In genomic region chr6:30920834-30921675, GRCm38 (mm10) we compare ENCODE assay signal across 8 mouse cellular contexts. TPM values are rescaled to one million over a fixed set of nuclear protein-coding genes. Genes with fewer than 3 reads are reported as not detected.
A peak's percentile ranks its signal among the peaks of the same experiment; 100 is the strongest.
DNase-seq lines count a peak whose midpoint lies in the region; ATAC-seq lines count a peak whose summit lies in the region.

No protein-coding gene starts in this region.

- peak; percentile 90 for ATAC-seq in forebrain, embryonic 16.5 days
- ATAC-seq in hindbrain, embryonic 11.5 days (ENCODE audit: low FRiP score) = no peak
- ATAC-seq in neural tube, embryonic 15.5 days (ENCODE audit: low FRiP score) = no peak
- no peak for ATAC-seq in megakaryocyte progenitor cell, adult 5-6 weeks (replicated peaks; ENCODE audit: poor library complexity)

- H3K9ac ChIP-seq in forebrain, embryonic 16.5 days (replicated peaks; ENCODE audit: low read depth, low read length) = peak overlapping the region; percentile 7
- peak overlapping the region; percentile 43; the same call in 1 of the 2 replicates for H3K9ac ChIP-seq in hindbrain, embryonic 11.5 days (ENCODE audit: low read depth, low read length)
- H3K9ac ChIP-seq in neural tube, embryonic 15.5 days (replicated peaks) = no peak overlapping the region

- H3K36me3 ChIP-seq in forebrain, embryonic 16.5 days (ENCODE audit: control insufficient read depth, insufficient read depth) = no peaks in the 10 kb centered on the region
- H3K36me3 ChIP-seq in hindbrain, embryonic 11.5 days (ENCODE audit: control insufficient read depth, insufficient read depth, low read length) = no peaks in the 10 kb centered on the region
- no peaks in the 10 kb centered on the region for H3K36me3 ChIP-seq in neural tube, embryonic 15.5 days

- DNase-seq in spleen, adult 18-20 months = peak; percentile 19 to 45
- no peak for DNase-seq in spleen, postnatal 4 days (ENCODE audit: low spot score in 2 of 2)
- peak; percentile 38 for DNase-seq in hindbrain, embryonic 11.5 days (ENCODE audit: low spot score)
- peak; percentile 35 to 52 for DNase-seq in layer of hippocampus, postnatal 14 days (ENCODE audit: low spot score in 2 of 2)
- DNase-seq in thymus, postnatal 36 days = no peak

- peak overlapping the region; percentile 10 for H3K4me3 ChIP-seq in forebrain, embryonic 16.5 days (replicated peaks; ENCODE audit: low read length)
- H3K4me3 ChIP-seq in hindbrain, embryonic 11.5 days (ENCODE audit: low read depth, low read length) = 0 out of 2 replicates have a peak overlapping the region, but pooled peaks have one; percentile 8
- H3K4me3 ChIP-seq in neural tube, embryonic 15.5 days (replicated peaks) = peak overlapping the region; percentile 21

- 22% methylated on average over 21 of the region's 21 CpGs for WGBS in forebrain, embryonic 16.5 days
- 58% methylated on average over 21 of the region's 21 CpGs for WGBS in hindbrain, embryonic 11.5 days
- WGBS in neural tube, embryonic 15.5 days = 54% methylated on average over 21 of the region's 21 CpGs

- peak overlapping the region; percentile 29 for H3K4me2 ChIP-seq in forebrain, embryonic 16.5 days (ENCODE audit: low read length)
- H3K4me2 ChIP-seq in hindbrain, embryonic 11.5 days (replicated peaks; ENCODE audit: low read depth, low read length) = peak overlapping the region; percentile 20; the same call in 1 of the 2 replicates
- H3K4me2 ChIP-seq in neural tube, embryonic 15.5 days = peak overlapping the region; percentile 47

- peak overlapping the region; percentile 17 for H3K27ac ChIP-seq in forebrain, embryonic 16.5 days (ENCODE audit: low read length)
- H3K27ac ChIP-seq in hindbrain, embryonic 11.5 days (ENCODE audit: low read depth, low read length) = no peak overlapping the region
- no peak overlapping the region for H3K27ac ChIP-seq in neural tube, embryonic 15.5 days (replicated peaks)

- no peaks in the 10 kb centered on the region for H3K27me3 ChIP-seq in forebrain, embryonic 16.5 days (replicated peaks; ENCODE audit: control insufficient read depth, insufficient read depth, low read length)
- 0 out of 2 replicates have a peak, but pooled peaks cover 2% of the 10 kb centered on the region for H3K27me3 ChIP-seq in hindbrain, embryonic 11.5 days (ENCODE audit: control insufficient read depth, insufficient read depth, low read length)
- H3K27me3 ChIP-seq in neural tube, embryonic 15.5 days (replicated peaks) = no peaks in the 10 kb centered on the region

- H3K9me3 ChIP-seq in forebrain, embryonic 16.5 days (ENCODE audit: control insufficient read depth, low read length) = no peaks in the 10 kb centered on the region
- H3K9me3 ChIP-seq in hindbrain, embryonic 11.5 days (ENCODE audit: control insufficient read depth, low read length) = no peaks in the 10 kb centered on the region
- H3K9me3 ChIP-seq in neural tube, embryonic 15.5 days (replicated peaks) = no peaks in the 10 kb centered on the region

- H3K4me1 ChIP-seq in forebrain, embryonic 16.5 days (replicated peaks; ENCODE audit: control insufficient read depth, insufficient read depth, low read length) = peaks cover 3% of the 10 kb centered on the region; the same call in 1 of the 2 replicates
- no peaks in the 10 kb centered on the region for H3K4me1 ChIP-seq in hindbrain, embryonic 11.5 days (replicated peaks; ENCODE audit: control insufficient read depth, insufficient read depth, low read length)
- 0 out of 2 replicates have a peak, but pooled peaks cover 6% of the 10 kb centered on the region for H3K4me1 ChIP-seq in neural tube, embryonic 15.5 days

RNA-seq across cellular contexts. Expression of gene Tsga13, which starts 5.7 kb away (rescaled TPM):
- polyA plus RNA-seq in forebrain, embryonic 16.5 days (2015; fragmentation: Nextera tagmentation; extraction: Ambion mirVana) = 0.19 and 0.31 TPM in 2 replicates
- 0.27 TPM in 1 of 2 replicates, not detected in the other for polyA plus RNA-seq in hindbrain, embryonic 11.5 days (2014; fragmentation: Nextera tagmentation; extraction: Ambion mirVana)
- under 1 TPM in 1 of 2 experiments, not detected in 1; 0.58 TPM for total RNA-seq in layer of hippocampus, postnatal 14 days (2021)
- 0.54 TPM in 1 of 2 replicates, not detected in the other for polyA plus RNA-seq in neural tube, embryonic 15.5 days (2015; fragmentation: Nextera tagmentation; extraction: Ambion mirVana)
- 0.42 TPM in 1 of 2 replicates, not detected in the other for total RNA-seq in megakaryocyte progenitor cell, adult 5-6 weeks (2015)
- not detected in 2 replicates for total RNA-seq in megakaryocyte progenitor cell, adult 5-6 weeks (2017)

RNA-seq across cellular contexts. Expression of gene Copg2, which starts 24.5 kb away (rescaled TPM):
- polyA plus RNA-seq in forebrain, embryonic 16.5 days (2015; fragmentation: Nextera tagmentation; extraction: Ambion mirVana) = 27.0 and 31.1 TPM in 2 replicates
- polyA plus RNA-seq in hindbrain, embryonic 11.5 days (2014; fragmentation: Nextera tagmentation; extraction: Ambion mirVana) = 40.9 and 45.3 TPM in 2 replicates
- 10 to 100 TPM; 61.6 to 68.4 TPM for total RNA-seq in layer of hippocampus, postnatal 14 days (2021)
- polyA plus RNA-seq in neural tube, embryonic 15.5 days (2015; fragmentation: Nextera tagmentation; extraction: Ambion mirVana) = 27.4 and 31.2 TPM in 2 replicates
- total RNA-seq in megakaryocyte progenitor cell, adult 5-6 weeks (2015) = 20.3 and 30.3 TPM in 2 replicates
- 43.0 and 43.3 TPM in 2 replicates for total RNA-seq in megakaryocyte progenitor cell, adult 5-6 weeks (2017)

RNA-seq across cellular contexts. Expression of gene Klf14, which starts 37.8 kb away (rescaled TPM):
- 0.17 and 0.33 TPM in 2 replicates for polyA plus RNA-seq in forebrain, embryonic 16.5 days (2015; fragmentation: Nextera tagmentation; extraction: Ambion mirVana)
- 0.45 and 0.63 TPM in 2 replicates for polyA plus RNA-seq in hindbrain, embryonic 11.5 days (2014; fragmentation: Nextera tagmentation; extraction: Ambion mirVana)
- total RNA-seq in layer of hippocampus, postnatal 14 days (2021) = under 1 TPM; 0.31 to 0.85 TPM
- polyA plus RNA-seq in neural tube, embryonic 15.5 days (2015; fragmentation: Nextera tagmentation; extraction: Ambion mirVana) = 0.56 and 1.4 TPM in 2 replicates
- not detected in 2 replicates for total RNA-seq in megakaryocyte progenitor cell, adult 5-6 weeks (2015)
- 0.04 TPM in 1 of 2 replicates, not detected in the other for total RNA-seq in megakaryocyte progenitor cell, adult 5-6 weeks (2017)

Comparison
In these comparisons a context has a peak if more than half of its experiments do, and no peak if none do; other contexts are left out.
1. DNase-seq: peak in spleen, adult 18-20 months (2 of 2), hindbrain, embryonic 11.5 days (single experiment) and layer of hippocampus, postnatal 14 days (2 of 2); none in spleen, postnatal 4 days (0 of 2) and thymus, postnatal 36 days (0 of 2).
2. Peak in every context shown above with its lines, with median percentiles within 50 percentile points of each other: H3K4me2 ChIP-seq and H3K4me3 ChIP-seq.